30 mouse cellular contexts compared by ENCODE assay signal in genomic region chr1:110483476-110483875, GRCm38 (mm10).
DNase-seq lines count a peak whose midpoint lies in the region; ATAC-seq and TF ChIP-seq lines count a peak whose summit lies in the region.
"Had no signal": no experiment of that assay in that cellular context is flagged by ENCODE, and none has a peak within 500 bp of the region (broad histone marks: within the 10 kb centered on the region; RNA-seq: fewer than 3 reads in every experiment).

No protein-coding gene starts in this region.

- ATAC-seq in stomach, embryonic 16.5 days (ENCODE audit: insufficient read depth, low FRiP score), result 0 out of 2 replicates have a peak, but pooled peaks have one; percentile 44
- ATAC-seq in stomach, postnatal 0 days (ENCODE audit: low FRiP score, low TSS enrichment), result no peak
- ATAC-seq in hindbrain, embryonic 16.5 days, result no peak
- no peak for ATAC-seq in kidney, embryonic 16.5 days (ENCODE audit: low FRiP score, low TSS enrichment)
- ATAC-seq: CD4-positive, CD25-positive, alpha-beta regulatory T cell, adult 4 months; forebrain, embryonic 15.5 days; inflammation-experienced regulatory T-cells, adult 6 months; lung, postnatal 0 days had no signal

- TF ChIP-seq CTCF in stomach, postnatal 0 days (IDR thresholded peaks at IDR 0.05; ENCODE audit: low read depth), result no peak
- no peak for TF ChIP-seq CTCF in MEL (IDR thresholded peaks at IDR 0.05 in 2 of 3, conservative IDR thresholded peaks at IDR 0.05 in 1 of 3; ENCODE audit: control insufficient read depth in 1 of 3, insufficient read depth in 1 of 3, low read depth in 2 of 3, low read length in 3 of 3, poor library complexity in 1 of 3, severe bottlenecking in 1 of 3)
- no peak for TF ChIP-seq CTCF in bone marrow macrophage, adult 2 months (IDR thresholded peaks at IDR 0.05; ENCODE audit: low read depth, low read length)

- no peak for TF ChIP-seq RAD21 in MEL (IDR thresholded peaks at IDR 0.05; ENCODE audit: low read depth, low read length)

- DNase-seq in stomach, postnatal 0 days (ENCODE audit: low spot score), result no peak
- DNase-seq in MEL (ENCODE audit: low read depth, low spot score), result peak; percentile 10
- DNase-seq in telencephalon, adult 2 months (ENCODE audit: low read depth, low spot score), result peak; percentile 34
- no peak for DNase-seq in thymus, adult 18-20 months
- DNase-seq: cerebellum, adult 11-12 months; cerebellum, postnatal 14 days; heart, postnatal 10 days; kidney, adult 11 months; kidney, postnatal 36 days; left cerebral cortex, postnatal 4 days; liver, embryonic 13.5 days; lung, adult 18-20 months; lung, postnatal 4 days; right cerebral cortex, postnatal 25 days; spleen, adult 18-20 months had no signal

- TF ChIP-seq POLR2A in MEL (IDR thresholded peaks at IDR 0.05; ENCODE audit: control insufficient read depth in 1 of 2, insufficient read depth in 1 of 2, low read depth in 1 of 2, low read length in 2 of 2, poor library complexity in 1 of 2), result no peak
- no peak for TF ChIP-seq POLR2A in bone marrow macrophage, adult 2 months (IDR thresholded peaks at IDR 0.05; ENCODE audit: borderline replicate concordance, low read depth, low read length)

- no peak overlapping the region for H3K4me3 ChIP-seq in stomach, embryonic 16.5 days (replicated peaks; ENCODE audit: low read length)
- no peak overlapping the region for H3K4me3 ChIP-seq in stomach, postnatal 0 days (ENCODE audit: low read depth, low read length)
- no peak overlapping the region for H3K4me3 ChIP-seq in MEL (ENCODE audit: control insufficient read depth in 1 of 2, insufficient read depth in 1 of 2, low read depth in 2 of 2, low read length in 2 of 2)
- H3K4me3 ChIP-seq in bone marrow macrophage, adult 2 months (ENCODE audit: insufficient read depth, low read length), result no peak overlapping the region
- no peak overlapping the region for H3K4me3 ChIP-seq in hindbrain, embryonic 16.5 days (ENCODE audit: low read length)
- H3K4me3 ChIP-seq in kidney, embryonic 16.5 days (ENCODE audit: low read length), result no peak overlapping the region
- H3K4me3 ChIP-seq: forebrain, embryonic 10.5 days; forebrain, embryonic 15.5 days; heart, embryonic 13.5 days; kidney, embryonic 15.5 days; layer of hippocampus, adult 2 months; liver, embryonic 13.5 days; megakaryocyte, embryonic 14.5 days; midbrain, embryonic 12.5 days had no signal

- H3K4me2 ChIP-seq in stomach, embryonic 16.5 days (ENCODE audit: low read depth, low read length), result no peak overlapping the region
- no peak overlapping the region for H3K4me2 ChIP-seq in stomach, postnatal 0 days (replicated peaks; ENCODE audit: low read depth)
- H3K4me2 ChIP-seq in hindbrain, embryonic 16.5 days (ENCODE audit: low read length), result no peak overlapping the region
- H3K4me2 ChIP-seq in kidney, embryonic 16.5 days (replicated peaks; ENCODE audit: low read depth, low read length), result no peak overlapping the region
- H3K4me2 ChIP-seq: forebrain, embryonic 15.5 days; heart, embryonic 13.5 days; hindbrain, embryonic 14.5 days; kidney, embryonic 15.5 days; liver, embryonic 13.5 days; midbrain, embryonic 12.5 days had no signal

- no peaks in the 10 kb centered on the region for H3K4me1 ChIP-seq in stomach, embryonic 16.5 days (ENCODE audit: control insufficient read depth, insufficient read depth, low read length)
- H3K4me1 ChIP-seq in stomach, postnatal 0 days (replicated peaks; ENCODE audit: control insufficient read depth, insufficient read depth), result no peaks in the 10 kb centered on the region
- no peaks in the 10 kb centered on the region for H3K4me1 ChIP-seq in MEL (ENCODE audit: control insufficient read depth in 1 of 2, insufficient read depth in 2 of 2, low read length in 2 of 2)
- H3K4me1 ChIP-seq in bone marrow macrophage, adult 2 months (ENCODE audit: control insufficient read depth, insufficient read depth, low read length), result no peaks in the 10 kb centered on the region; the same call in 1 of the 2 replicates
- H3K4me1 ChIP-seq in hindbrain, embryonic 16.5 days (ENCODE audit: control insufficient read depth, insufficient read depth, low read depth, low read length), result no peaks in the 10 kb centered on the region
- H3K4me1 ChIP-seq in kidney, embryonic 16.5 days (ENCODE audit: insufficient read depth, low read length), result no peaks in the 10 kb centered on the region
- H3K4me1 ChIP-seq: forebrain, embryonic 10.5 days; forebrain, embryonic 15.5 days; heart, embryonic 13.5 days; kidney, embryonic 15.5 days; liver, embryonic 13.5 days; megakaryocyte, embryonic 14.5 days; midbrain, embryonic 12.5 days had no signal

- H3K9ac ChIP-seq in stomach, embryonic 16.5 days (ENCODE audit: low read length), result no peak overlapping the region
- no peak overlapping the region for H3K9ac ChIP-seq in stomach, postnatal 0 days (ENCODE audit: low read length)
- H3K9ac ChIP-seq in MEL (ENCODE audit: control insufficient read depth, low read depth, low read length, poor library complexity, severe bottlenecking), result no peak overlapping the region
- no peak overlapping the region for H3K9ac ChIP-seq in hindbrain, embryonic 16.5 days (ENCODE audit: low read depth, low read length)
- H3K9ac ChIP-seq in kidney, embryonic 16.5 days (replicated peaks; ENCODE audit: low read length), result no peak overlapping the region
- H3K9ac ChIP-seq: forebrain, embryonic 15.5 days; heart, embryonic 13.5 days; hindbrain, embryonic 14.5 days; kidney, embryonic 15.5 days; liver, embryonic 13.5 days; midbrain, embryonic 12.5 days had no signal

- TF ChIP-seq EP300 in stomach, postnatal 0 days (optimal IDR thresholded peaks at IDR 0.05), result no peak
- TF ChIP-seq EP300 in MEL (IDR thresholded peaks at IDR 0.05; ENCODE audit: low read depth in 1 of 2, low read length in 2 of 2), result no peak

- H3K27ac ChIP-seq in stomach, embryonic 16.5 days (ENCODE audit: low read length), result no peak overlapping the region
- no peak overlapping the region for H3K27ac ChIP-seq in stomach, postnatal 0 days (replicated peaks)
- H3K27ac ChIP-seq in MEL (ENCODE audit: control insufficient read depth, low read depth, low read length), result no peak overlapping the region
- H3K27ac ChIP-seq in bone marrow macrophage, adult 2 months (ENCODE audit: insufficient read depth, low read depth, low read length), result peak overlapping the region; percentile 19; the same call in 1 of the 2 replicates
- no peak overlapping the region for H3K27ac ChIP-seq in hindbrain, embryonic 16.5 days (ENCODE audit: low read depth, low read length)
- no peak overlapping the region for H3K27ac ChIP-seq in kidney, embryonic 16.5 days (ENCODE audit: low read length)
- H3K27ac ChIP-seq: forebrain, embryonic 10.5 days; forebrain, embryonic 15.5 days; heart, embryonic 13.5 days; hindbrain, embryonic 14.5 days; kidney, embryonic 15.5 days; layer of hippocampus, adult 2 months; liver, embryonic 13.5 days; midbrain, embryonic 12.5 days had no signal

- H3K79me2 ChIP-seq in MEL (ENCODE audit: control insufficient read depth, insufficient read depth, low read length, poor library complexity), result no peaks in the 10 kb centered on the region

- no peaks in the 10 kb centered on the region for H3K9me3 ChIP-seq in stomach, embryonic 16.5 days (replicated peaks; ENCODE audit: control insufficient read depth, low read length)
- no peaks in the 10 kb centered on the region for H3K9me3 ChIP-seq in stomach, postnatal 0 days (ENCODE audit: control insufficient read depth, low read length)
- H3K9me3 ChIP-seq in MEL (replicated peaks; ENCODE audit: insufficient read depth, low read length), result no peaks in the 10 kb centered on the region
- H3K9me3 ChIP-seq in hindbrain, embryonic 16.5 days (ENCODE audit: control insufficient read depth, low read length), result no peaks in the 10 kb centered on the region
- no peaks in the 10 kb centered on the region for H3K9me3 ChIP-seq in kidney, embryonic 16.5 days (ENCODE audit: low read length)
- H3K9me3 ChIP-seq: forebrain, embryonic 10.5 days; forebrain, embryonic 15.5 days; heart, embryonic 13.5 days; kidney, embryonic 15.5 days; liver, embryonic 13.5 days; megakaryocyte, embryonic 14.5 days; midbrain, embryonic 12.5 days had no signal

- no peaks in the 10 kb centered on the region for H3K36me3 ChIP-seq in stomach, embryonic 16.5 days (ENCODE audit: control insufficient read depth, insufficient read depth, low read length)
- no peaks in the 10 kb centered on the region for H3K36me3 ChIP-seq in stomach, postnatal 0 days (ENCODE audit: control insufficient read depth, insufficient read depth, low read length)
- H3K36me3 ChIP-seq in MEL (ENCODE audit: control insufficient read depth in 1 of 2, insufficient read depth in 2 of 2, low read length in 2 of 2), result no peaks in the 10 kb centered on the region; a peak in 1 of 4 replicates
- no peaks in the 10 kb centered on the region for H3K36me3 ChIP-seq in hindbrain, embryonic 16.5 days (ENCODE audit: control insufficient read depth, insufficient read depth, low read length)
- H3K36me3 ChIP-seq in kidney, embryonic 16.5 days (ENCODE audit: insufficient read depth, low read length), result no peaks in the 10 kb centered on the region
- H3K36me3 ChIP-seq: forebrain, embryonic 10.5 days; forebrain, embryonic 15.5 days; heart, embryonic 13.5 days; kidney, embryonic 15.5 days; liver, embryonic 13.5 days; midbrain, embryonic 12.5 days had no signal

- no peaks in the 10 kb centered on the region for H3K27me3 ChIP-seq in stomach, embryonic 16.5 days (ENCODE audit: control insufficient read depth, insufficient read depth, low read length)
- H3K27me3 ChIP-seq in stomach, postnatal 0 days (ENCODE audit: control insufficient read depth, insufficient read depth, low read length), result no peaks in the 10 kb centered on the region
- H3K27me3 ChIP-seq in MEL (ENCODE audit: control insufficient read depth in 1 of 2, insufficient read depth in 2 of 2, low read length in 2 of 2), result no peaks in the 10 kb centered on the region
- no peaks in the 10 kb centered on the region for H3K27me3 ChIP-seq in hindbrain, embryonic 16.5 days (replicated peaks; ENCODE audit: control insufficient read depth, insufficient read depth, low read length)
- H3K27me3 ChIP-seq in kidney, embryonic 16.5 days (ENCODE audit: insufficient read depth, low read length), result no peaks in the 10 kb centered on the region
- H3K27me3 ChIP-seq: forebrain, embryonic 15.5 days; heart, embryonic 13.5 days; kidney, embryonic 15.5 days; liver, embryonic 13.5 days; megakaryocyte, embryonic 14.5 days; midbrain, embryonic 12.5 days had no signal

TF ChIP-seq in MEL, 35 proteins besides CTCF, POLR2A, EP300 and RAD21:
- no peak for TF ChIP-seq ZC3H11A (IDR thresholded peaks at IDR 0.05; ENCODE audit: low read depth, low read length)
- no peak for TF ChIP-seq BHLHE40 (IDR thresholded peaks at IDR 0.05; ENCODE audit: borderline replicate concordance, low read depth, low read length)
- no peak for TF ChIP-seq JUND (IDR thresholded peaks at IDR 0.05; ENCODE audit: low read depth, low read length)
- TF ChIP-seq MAX (IDR thresholded peaks at IDR 0.05; ENCODE audit: low read length), result no peak
- no peak for TF ChIP-seq ELF1 (IDR thresholded peaks at IDR 0.05; ENCODE audit: low read depth, low read length)
- TF ChIP-seq CHD1 (IDR thresholded peaks at IDR 0.05; ENCODE audit: low read depth, low read length), result no peak

Comparison
In these comparisons a context has a peak if more than half of its experiments do, and no peak if none do; other contexts are left out.
1. DNase-seq: peak in MEL (single experiment) and telencephalon, adult 2 months (single experiment); none in stomach, postnatal 0 days (single experiment) and thymus, adult 18-20 months (0 of 2).